Mouse (Mus musculus) adrenal gland, adult (tissue): Measurements from ENCODE around the gene B4galt3.

Experiments
- DNase-seq, 2 experiments: peaks; one replicate each; pipeline ENCODE4 v3.0.0; 2022 to 2023; ENCODE audit warnings: low spot score in 1 of 2; ENCODE audit not compliant: inconsistent age in 2 of 2

B4galt3 gene

DNA sequence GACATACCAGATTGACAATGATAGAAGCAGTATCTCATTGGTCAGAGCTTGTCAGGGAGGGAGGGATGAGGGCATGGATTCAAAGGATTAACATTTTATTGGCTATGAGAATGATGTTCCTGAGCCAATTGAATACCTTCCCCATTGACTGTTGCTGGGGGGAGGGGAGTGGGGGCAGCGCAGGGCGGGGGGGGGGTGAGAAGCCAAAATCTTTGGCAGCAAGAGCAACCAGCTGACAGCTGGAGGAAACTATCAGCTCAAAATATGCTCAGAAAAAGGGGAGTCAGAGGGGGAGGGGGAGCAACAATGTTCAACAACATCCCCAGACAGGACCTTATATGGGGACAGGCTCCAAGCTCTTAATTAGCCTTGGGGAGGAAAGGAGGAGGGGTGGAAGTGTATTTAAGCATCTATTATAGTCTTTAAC lies 6.9 kb upstream of the B4galt3 start:
- DNase-seq, result no peak

DNA sequence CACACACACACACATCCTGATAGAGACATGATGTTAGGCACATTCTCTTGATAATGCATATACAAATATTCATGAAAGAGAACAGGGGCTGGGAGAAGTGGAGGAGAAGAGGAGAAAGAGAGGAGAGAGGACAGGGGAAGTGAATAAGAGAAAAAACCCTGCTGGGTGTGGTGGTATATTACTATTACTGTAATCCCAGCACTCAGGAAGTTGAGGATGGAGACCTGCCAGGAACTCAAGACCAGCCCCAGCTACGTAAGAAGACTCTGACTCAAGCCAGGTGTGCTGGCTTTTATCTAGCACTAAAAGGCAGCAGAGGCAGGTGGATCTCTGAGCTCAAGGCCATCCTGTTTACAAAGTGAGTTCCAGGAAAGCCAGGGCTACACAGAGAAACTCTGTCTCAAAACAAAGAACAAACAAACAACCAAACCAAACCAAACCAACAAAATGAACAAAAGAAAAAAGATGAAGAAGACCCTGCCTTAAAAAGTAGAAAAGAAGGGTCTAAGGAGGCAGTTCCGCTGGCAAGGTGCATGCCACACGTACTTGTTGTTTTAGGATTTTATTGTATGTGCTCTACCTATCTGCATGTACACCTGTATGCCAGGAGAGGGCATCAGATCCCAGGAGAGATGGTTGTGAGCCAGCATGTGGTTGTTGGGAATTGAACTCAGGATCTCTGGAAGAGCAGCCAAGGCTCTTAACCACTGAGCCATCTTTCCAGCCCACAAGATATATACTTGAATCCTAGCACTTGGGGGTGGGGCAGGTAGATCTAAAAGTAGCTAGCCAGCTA lies 6.3 kb upstream of the B4galt3 start:
- no peak for DNase-seq

DNA sequence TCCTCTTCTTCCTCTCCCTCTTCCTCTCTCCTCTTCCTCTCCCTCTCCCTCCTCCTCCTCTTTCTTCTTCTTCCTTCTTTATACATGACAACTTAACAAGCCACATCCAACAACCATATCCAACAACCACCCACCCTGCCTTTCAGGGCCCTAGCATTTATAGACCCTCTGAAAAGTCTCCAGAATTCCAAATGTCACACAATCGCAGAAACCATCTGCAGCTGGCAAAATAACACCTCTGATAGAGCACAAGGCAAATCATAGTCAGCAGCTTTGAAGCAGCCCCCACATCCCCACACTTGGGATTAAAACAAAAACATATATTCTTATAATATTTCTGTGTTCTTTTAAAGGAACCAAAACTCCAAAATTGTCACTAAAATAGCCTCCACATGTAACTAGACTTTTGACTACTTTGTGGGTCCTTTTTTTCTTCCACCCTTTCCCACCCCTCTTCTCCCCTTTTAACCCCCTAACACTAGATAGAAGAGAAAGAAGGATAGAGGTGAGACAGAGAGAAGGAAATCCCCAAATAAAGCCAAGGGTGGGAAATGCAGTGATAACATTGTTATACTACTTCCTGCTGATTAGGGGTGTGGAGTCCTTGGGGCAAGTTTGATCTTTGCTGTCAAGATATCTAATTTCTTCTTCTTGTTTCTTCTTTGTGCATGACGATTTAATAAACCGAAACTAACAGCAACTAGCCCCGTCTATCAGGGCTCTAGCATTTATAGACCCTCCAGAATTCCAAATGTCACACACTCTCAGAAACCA lies 4.0 kb upstream of the B4galt3 start:
- no peak for DNase-seq

DNA sequence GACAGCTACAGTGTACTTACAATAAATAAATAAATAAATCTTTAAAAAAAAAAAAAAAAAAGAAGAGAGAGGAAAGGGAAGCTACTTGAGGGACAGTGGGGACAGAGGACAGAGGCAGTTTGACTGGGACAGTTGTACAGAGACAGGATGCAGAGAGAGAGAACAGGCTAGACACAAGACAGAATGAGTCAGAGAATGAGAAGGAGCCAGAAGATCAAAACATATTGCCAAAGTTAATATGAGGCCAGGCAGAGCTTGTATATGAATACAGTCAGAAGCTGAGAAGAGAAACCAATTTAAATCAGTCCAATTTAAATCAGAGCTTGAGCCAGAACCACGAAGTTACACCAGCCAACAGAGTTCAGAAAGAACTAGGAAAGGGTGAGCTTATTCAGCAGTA lies 1.8 kb upstream of the B4galt3 start:
- no peak for DNase-seq

DNA sequence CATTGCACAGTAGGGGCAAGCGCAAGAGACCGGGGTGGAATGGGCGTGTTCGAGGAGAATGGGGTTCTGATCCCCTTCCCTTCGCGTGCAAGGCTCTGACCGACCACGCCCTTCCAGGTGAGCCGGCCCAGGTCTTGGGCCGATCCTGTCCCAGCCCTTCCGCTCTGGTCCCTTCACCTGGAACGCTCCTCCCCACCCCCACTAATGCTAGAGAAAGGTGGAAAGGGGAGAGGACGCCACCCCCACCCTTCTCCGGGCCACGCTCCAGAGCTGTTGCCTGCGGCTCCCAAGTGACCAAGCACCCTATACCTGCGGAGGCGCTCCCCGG lies 409 bp downstream of the B4galt3 start:
- no peak for DNase-seq

DNA sequence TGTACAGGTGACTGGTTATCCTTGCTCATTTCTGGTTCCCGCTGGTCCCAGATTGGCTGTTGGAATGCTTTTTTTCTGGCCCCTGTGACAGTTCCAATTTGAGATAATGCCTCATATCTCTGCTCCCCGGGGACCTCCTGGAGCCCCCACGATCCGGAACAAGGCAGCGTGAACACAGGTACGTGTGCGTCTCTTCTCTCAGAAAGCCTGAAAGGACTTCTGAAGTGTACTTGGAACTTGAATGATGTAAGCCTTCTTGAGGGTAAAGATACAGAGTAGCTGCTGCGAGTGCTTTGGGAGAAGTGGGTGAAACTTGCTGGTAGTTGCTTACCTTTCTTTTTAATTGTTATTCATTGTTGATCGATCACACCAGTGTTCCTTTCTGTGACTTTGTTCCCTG lies 1.1 kb downstream of the B4galt3 start:
- no peak for DNase-seq

DNA sequence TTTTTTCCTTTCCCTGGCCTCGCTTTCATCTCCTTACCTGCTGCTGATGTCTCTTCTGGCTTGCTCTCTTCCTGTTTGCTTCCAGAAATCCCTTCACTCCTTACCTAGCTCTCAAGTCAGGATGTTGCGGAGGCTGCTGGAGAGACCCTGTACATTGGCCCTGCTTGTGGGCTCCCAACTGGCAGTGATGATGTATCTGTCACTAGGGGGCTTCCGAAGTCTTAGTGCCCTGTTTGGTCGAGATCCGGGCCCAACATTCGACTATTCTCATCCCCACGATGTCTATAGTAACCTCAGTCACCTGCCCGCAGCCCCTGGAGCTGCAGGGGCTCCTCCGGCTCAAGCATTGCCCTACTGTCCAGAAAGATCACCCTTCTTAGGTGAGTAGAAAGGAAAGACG lies 1.5 kb downstream of the B4galt3 start:
- DNase-seq, result no peak

DNA sequence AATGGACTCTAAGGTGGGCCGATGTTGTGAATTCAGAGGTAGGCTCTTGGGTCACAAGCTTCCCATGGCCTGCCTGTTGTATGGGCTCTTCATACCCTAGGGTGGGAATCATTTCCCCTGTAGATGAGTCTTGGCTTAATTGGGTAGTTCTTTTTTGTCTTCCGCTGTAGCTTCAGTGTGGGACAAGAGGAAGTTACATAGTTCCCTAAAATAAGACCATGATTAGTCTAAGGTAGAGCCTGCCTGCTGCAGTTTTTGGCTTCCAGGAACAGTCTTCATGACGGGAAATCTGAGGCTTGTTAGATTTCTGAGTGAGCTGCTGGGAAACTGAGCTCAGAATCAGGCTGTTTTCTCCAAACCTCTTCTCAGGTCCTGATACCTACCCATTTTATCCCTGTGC lies 2.0 kb downstream of the B4galt3 start:
- DNase-seq, result no peak

DNA sequence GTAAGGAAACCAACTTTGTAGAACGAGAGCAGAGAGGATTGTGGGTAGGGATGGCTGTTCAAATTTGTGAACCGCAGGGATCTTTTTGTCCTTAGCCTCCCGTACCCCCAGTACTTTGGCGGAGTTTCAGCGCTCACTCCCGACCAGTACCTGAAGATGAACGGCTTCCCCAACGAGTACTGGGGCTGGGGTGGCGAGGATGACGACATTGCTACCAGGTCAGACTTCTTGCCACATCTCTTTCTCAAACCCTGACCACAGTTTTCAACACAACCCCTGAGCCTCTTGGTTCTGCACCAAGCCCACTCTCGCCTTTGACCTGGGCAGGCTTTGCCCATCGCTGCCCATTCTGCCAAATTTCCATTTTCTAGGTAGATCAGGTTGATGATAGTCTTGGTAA lies 4.0 kb downstream of the B4galt3 start:
- DNase-seq, result no peak

DNA sequence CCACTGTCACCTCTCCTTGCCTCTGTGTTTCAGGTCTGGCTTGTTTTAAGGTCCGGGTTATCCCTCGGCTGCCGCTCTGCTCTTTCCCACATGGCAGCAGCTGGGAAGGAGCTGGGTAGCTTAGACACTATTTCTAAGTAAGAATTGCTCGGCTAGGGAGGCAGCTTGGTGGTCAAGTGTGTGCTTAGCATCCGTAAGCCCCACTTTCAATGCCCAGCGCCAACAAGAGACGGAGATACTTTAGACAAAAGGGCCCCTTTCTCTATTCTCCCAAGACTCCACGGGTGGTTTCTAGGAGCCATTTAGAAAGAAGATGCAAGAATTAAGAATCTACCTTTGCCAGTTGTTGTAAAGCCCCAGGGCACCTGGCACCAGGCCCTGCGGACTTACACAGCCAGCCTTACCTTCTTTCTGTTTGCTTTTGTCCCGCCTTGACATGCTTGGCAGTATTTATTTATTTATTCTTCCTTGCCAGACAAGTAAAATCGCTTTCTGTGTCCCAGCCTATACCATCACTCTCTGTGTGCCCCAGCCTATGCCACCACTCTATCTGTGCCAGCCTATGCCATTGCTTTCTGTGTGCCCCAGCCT lies 5.1 kb downstream of the B4galt3 start:
- DNase-seq, result no peak

DNA sequence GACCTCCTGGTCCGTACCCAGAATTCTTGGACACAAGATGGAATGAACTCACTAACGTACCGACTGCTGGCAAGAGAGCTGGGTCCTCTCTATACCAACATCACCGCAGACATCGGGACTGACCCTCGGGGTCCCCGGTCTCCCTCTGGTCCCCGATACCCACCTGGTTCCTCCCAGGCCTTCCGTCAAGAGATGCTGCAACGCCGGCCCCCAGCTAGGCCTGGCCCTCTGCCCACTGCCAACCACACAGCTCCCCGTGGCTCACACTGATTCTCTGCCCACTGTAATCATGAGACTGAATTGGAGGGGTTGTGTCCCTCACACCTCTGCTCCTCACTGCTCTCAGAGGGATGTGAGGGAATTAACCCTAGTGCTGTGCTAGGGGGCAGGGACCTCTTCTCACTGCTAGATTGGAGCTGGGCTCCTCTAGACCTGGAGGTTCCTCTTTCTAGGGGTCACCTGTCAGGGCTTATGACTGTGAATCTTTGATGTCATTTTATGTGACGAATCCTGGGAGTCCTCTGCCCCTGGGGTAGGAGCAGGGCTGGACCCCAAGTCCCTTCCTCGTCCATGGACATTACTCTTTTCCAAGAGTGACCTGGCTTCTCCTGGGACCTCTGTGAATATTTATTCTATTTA lies 6.1 kb downstream of the B4galt3 start:
- no peak for DNase-seq

DNA sequence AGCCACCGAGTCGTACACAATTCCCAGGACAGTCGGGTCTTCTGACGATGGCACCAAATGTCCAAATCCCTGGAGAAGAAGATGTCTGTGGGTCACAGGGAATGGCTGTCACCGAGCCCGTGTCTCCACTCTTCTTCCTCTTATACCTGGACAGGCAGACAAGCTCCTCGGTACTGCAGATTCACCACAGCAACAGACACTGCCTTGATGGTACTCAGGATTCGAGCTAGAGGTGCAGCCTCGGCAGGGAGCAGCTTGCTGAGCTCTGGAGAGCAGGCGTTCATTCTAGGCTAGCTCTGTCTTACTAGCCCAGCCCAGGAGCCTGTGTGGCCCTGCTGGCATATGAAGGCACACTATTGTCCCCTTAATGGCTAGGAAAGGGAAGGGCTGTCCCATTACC lies 7.6 kb downstream of the B4galt3 start:
- DNase-seq, result no peak

DNA sequence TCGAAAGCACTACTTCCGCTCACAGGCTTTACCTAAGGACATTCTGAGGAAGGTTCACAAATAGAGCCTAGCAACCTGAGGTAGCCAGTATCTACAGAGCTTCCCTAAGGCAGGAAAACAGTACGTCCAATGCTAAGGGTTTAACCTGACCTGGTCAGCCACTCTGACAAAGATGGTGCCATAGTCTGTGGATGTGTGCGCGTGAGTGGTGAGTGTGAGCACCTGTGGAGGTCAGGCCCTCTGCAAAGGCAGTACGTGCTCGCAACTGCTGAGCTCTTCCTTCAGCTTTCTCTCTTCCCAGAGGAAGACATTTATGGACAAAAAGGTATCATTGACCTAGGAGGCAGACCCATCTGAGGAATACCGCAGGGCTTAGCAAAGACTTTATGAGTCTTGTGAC lies 8.3 kb downstream of the B4galt3 start:
- no peak for DNase-seq

DNA sequence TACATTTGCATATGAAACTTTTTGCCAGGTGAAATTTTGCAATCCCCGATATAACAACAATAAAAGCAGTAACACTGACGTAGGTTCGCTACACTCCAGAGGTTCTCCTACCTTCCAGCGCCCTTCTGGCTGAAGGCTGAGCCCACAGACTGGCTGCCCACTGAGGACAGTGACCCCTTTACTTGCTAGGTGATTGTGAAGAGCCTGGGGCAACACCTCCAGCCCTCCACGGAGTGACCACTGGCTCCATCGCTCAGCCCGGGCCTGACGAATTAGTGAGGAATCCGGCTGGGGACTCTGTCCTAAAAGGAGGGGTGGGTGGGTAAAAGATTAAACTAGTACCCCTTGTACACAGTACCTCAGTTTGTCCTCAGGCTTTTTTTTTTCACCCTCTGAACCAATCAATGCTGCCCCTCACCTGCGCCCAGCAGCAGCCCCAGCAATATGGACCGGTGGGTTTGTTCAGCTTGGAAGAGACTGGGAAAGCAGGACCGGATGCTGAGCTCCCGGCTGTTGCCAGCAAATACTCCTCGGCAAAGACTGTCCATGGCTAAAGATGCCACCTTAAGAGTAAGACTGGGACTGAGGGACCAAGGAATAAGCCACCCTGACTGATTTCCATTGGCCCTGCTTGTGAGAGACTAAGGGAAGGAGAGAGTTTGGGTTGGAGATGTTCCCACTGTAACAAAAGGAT lies 9.0 kb downstream of the B4galt3 start:
- DNase-seq, result peak in 1 of 2 experiments; percentile 5

DNA sequence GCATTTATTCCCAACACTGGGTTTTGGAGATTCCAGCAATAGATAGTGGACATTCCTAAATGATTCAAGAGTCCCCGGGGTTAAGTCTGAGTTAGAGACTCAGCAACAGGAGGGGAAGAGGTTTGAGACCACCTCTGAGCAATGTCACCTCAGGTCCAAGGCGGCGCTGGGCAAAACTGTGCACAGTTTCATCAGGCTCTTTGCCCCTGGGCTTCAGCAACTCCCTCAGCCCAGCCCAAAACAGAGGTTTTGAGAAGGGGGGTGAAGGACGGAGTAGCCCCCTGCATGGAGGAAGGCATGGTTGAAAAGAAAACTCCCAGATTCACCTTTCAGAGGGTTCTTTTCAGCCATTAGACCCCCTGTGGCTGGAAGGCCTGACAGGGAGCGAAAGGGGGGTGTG lies 9.6 kb downstream of the B4galt3 start:
- peak in 1 of 2 experiments; percentile 12 for DNase-seq

DNA sequence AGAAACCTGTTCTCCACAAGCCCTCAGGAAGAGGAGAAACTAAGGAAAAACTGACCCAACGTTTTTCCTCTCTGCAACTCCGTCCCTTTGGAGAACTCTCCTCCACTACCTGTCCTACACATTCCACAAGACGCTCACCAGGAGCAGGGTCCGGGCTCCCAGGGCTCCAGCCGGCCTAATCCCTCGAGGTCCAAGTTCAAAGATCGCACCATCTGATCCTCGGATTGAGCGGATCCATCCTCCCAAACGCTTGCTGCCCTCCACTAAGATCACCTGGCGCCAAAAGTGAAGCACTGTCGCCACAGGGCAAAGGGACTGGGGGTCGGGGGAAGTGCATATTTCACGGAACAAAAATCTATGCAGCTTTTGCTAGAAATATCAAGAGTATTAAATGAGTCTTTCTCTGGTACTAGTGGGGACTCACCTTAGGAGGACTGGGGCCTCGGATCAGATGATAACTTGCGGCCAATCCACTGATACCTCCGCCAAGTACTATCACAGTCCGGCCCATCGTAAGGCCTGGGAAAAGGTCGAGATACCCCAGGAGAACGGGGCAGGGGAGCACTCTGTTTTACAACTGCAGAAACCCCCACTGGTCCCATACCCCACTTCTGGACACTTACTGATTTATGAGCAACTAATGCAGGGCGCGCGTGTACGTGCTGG lies 10.3 kb downstream of the B4galt3 start:
- DNase-seq, result peak in 1 of 2 experiments; percentile 25

DNA sequence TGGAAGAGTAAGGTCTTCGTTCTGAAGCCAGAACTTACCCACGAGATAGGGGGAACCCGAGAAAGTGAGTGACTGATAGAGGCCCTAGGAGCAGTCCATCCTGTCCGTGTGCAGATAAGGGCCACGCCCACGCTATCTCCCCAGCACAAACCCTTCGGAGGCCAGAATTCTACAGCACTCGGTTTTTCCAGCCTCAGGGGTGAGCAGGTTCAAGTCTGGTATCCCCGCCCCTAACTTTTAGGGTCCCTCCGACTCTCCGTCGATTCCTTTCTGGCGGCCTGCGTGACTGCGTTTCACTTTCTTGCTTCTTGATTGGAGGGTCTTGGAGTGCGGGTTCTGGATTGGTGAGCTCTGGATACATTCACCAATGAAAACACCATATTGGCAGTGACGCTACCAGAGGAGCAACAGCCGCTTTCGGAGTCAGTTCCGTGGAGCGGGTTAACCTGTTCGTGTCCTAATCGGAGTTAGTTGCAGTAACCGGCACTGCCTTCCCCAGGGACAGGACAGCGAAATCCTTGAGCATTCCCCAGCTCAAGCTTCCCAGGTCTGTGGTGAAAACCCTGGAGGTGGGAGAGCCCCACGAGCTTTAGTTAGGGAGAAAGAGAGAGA lies 10.9 kb downstream of the B4galt3 start, which contains the start of gene Ppox:
Gene Ppox (minus strand): TSS at position 271 of the 612 bp plus-strand sequence.
- peak; percentile 95 to 98 for DNase-seq

DNA sequence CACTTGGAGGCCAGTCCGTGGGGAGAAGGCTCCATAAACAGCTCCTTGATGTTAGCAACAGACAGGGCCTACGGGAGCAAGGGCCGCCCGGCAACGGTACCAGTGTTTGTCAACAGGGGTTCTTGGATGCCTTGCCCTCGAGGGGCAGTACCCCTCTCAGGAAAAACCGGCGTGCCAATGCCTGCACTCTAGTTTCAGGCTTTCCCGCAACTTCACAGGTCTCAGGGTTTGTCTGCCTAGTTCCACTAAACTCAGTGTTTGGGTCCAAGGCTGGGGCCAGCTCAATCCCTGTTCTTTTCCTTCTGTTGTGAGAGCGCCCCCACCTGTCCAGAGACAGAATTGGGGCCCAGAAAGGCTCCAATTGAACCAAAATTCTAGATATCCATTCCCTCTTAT lies 11.4 kb downstream of the B4galt3 start:
- DNase-seq, result peak; percentile 87 to 96

DNA sequence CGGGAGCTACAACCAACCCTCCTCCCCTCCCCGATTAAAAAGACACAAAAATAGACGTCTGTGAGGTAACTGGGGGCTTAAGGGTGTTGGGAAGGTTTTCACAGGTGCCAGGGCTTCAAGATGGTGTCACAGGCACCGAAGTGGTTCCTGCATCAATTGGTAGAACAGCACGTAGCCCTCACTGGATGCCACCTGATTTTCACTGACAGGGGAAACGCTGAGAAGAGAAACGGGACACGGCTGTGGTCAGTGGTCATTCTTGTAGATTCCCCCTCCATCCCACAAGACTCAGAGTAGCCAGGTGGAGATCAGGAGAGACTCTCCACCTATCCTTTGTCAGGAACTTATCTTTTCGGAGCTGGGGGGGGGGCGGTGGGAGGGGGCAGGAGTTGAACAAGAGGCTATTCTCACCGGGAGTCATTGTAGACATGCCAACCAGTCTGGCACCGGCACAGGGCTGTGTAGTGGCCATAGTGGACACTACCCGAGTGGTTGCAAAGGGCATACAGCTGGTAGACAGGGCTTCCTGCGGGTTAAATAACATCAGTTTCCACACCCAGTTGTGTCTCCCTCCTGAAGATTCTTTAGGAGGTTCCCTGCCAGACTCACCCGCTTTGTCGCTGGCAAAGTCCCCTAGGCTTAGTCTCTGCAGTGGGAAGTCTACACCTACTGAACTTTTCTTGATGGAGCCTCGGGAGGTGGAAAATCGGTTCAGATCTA lies 12.1 kb downstream of the B4galt3 start:
- peak in 1 of 2 experiments; percentile 23 for DNase-seq
